Mouse (Mus musculus): ENCODE measurements around the gene Ttc28.

Gene Ttc28

DNA sequence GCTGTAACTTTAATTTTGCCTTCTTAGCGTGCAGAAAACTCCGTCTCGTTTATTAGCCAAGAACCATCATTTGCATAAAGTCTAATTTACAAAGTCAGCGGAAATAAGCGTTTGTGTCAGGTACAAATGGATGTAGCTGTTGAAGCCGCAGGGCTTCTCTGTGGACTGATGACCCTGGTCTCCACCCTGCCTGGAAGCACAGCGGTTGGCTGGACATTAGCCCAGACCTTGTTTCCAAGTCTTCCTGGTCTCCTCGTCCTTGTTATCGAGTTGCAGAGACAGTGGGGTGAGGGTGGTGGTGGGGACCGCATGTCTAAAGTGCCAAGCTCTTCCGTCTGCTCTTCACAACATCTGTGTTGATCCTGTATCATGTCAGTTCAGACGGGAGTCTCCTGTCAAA, 246.1 kb downstream of the Ttc28 start:
- DNase-seq (ENCODE audit: low read depth, low spot score): no peak

DNA sequence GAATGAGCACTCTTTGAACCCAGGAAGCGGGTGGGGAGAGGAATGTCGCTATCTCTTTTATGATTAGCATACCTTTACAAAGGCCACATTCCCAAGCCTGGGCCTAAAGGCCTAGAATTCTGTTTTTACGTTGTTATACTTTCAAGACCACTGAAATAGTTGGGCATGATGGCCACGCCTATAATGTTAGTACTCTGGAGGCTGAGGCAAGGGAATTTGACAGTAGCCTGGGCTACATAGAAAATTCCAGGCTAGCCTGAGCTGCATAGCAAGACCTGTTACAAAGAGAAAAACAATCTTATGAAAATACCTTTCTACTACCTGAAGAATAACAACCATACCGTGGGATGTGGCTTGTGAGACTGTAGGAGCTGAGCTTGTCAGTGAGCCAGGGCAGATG, 248.2 kb downstream of the Ttc28 start:
- no peak for DNase-seq (ENCODE audit: low read depth, low spot score)

DNA sequence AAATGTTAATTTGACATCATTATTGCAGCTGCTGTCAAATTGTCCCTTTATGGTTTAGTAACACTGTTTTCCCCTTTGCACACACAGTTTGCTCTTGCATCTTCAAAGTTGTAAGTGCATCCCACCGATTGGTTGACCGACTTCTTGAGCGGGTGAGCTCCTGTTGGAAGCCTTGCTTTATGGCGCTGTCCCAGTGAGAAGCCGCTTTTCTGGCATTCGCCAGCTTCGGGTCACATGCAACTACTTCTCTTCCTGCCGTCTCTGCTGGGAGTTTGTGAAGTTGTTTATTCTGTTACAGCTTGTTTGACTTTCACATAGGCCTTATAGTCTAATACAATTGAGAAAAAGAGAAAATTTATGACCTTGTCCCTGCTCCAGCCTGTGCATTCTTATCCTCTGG, 250.5 kb downstream of the Ttc28 start:
- no peak for DNase-seq (ENCODE audit: low read depth, low spot score)

DNA sequence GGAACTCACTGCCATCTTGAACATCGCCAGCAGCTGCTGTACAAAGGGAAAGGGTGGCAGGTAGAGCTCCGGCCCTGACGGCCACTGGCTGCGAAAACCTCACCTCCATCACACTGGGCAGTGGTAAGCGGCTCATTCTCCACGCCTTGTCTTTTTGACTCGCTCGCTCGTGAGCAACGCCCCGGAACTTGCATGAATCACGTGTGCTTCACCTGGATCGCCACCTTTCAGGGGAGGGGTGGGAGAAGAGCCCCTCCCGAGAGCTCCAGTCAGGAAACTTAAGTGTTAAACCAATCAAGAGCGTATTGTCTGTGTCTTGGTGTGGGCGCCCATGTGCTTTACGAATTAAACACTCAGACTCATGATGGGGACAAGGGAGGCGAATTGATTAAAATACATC, 252.0 kb downstream of the Ttc28 start:
- no peak for DNase-seq (ENCODE audit: low read depth, low spot score)

DNA sequence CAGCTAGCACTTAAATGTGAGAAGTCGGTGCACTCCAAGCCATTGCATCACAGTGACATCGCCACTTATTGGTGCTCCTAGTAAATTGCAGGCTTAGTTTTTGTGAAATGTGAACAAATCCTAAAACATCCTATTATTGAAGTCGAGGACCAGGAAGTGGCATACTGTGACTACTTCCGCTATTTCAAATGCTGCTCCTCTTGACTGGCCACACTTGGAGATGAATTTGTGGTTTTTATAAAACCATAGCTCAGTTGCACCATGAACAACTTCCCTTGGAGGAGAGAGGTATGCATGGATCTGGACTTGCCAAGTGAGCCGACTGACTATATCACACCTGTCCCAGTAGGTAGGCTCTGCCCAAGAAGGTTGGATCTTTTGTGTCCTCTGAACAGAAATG, 253.5 kb downstream of the Ttc28 start:
- no peak for DNase-seq (ENCODE audit: low read depth, low spot score)

DNA sequence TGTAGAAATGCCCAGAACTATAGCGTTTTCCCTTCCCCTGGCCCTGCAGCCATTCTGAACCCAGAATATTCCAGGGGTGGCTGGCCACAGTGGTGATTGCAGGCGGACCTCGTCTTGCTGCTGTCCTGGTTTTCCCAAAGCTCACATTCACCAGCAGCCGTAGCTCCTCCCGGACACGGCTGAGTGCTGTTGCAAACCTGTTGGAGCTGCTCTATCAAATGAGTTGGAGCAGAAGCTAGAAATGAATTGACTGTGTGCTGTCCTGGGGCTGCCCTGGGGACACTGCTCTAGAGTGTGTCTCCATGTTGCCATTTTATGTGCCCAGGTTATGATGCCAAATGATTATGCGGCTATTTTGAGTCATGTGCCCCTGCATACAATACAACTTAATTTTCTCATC, 254.2 kb downstream of the Ttc28 start:
- DNase-seq (ENCODE audit: low read depth, low spot score): no peak

DNA sequence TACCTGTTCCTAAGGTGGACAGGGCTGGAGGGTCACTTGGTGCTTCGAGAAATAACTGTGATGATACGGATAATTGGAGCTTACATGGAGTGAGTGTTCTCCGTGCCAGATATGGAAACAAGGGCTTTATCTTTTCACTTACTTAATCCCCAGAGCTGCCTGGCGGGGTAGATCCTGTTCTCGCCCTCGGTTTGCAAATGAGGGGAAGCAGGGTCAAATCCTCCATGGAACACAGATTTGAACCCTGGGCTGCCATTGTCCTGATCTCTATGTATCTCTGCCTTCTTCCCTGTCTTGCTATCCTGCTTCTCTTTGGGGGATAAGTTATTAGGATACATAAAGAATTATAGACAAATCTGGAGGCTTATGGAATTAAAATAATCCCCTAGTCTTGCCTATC, 257.7 kb downstream of the Ttc28 start:
- no peak for DNase-seq (ENCODE audit: low read depth, low spot score)

DNA sequence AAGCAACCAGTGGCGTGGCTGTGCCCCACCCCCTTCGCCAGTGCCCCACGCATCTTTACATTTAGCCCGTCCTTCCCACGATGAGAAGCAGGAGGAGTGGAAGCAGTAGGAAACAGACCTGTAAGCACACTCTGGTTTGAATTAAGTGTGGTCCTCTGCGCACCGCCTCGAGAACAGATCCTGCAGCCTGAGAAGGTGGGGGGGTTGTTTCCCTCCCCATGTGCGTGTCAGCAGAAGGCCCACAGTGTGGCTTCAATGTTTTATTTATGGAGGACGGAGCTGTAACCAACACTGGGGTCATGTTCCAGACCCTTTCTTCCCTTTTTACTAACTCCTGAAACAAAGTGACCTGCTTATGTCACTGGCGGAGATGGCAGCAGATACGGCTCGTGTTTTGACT, 258.1 kb downstream of the Ttc28 start:
- no peak for DNase-seq (ENCODE audit: low read depth, low spot score)

DNA sequence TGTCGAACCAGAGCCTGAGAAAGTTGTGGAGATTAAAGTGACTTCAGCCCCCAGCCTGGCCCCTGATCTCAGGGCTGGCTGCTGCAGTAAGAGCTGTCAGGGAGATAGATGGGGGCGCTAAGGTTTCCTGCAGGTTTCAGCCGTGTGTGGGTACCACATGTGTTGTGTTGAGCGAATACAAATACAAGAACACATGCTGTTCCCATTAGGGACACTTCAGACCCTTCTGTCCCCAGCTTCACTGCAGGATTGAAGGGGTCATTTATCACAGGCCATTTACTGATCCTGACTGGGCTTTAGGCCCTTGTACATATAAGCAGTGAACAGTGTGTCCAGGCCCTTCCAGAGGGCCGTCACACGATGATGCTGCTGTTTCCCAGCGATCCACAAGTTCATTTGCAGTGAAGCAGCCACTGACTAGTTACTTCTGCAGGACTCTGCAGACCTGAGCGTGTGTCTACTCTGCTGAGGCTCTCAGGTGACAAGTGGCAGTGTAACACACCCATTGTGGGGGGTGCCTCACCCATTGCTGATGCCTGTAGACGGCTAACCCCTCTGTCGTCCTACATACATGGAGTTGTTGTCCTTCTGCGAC, 258.7 kb downstream of the Ttc28 start:
- DNase-seq (ENCODE audit: low read depth, low spot score): no peak

DNA sequence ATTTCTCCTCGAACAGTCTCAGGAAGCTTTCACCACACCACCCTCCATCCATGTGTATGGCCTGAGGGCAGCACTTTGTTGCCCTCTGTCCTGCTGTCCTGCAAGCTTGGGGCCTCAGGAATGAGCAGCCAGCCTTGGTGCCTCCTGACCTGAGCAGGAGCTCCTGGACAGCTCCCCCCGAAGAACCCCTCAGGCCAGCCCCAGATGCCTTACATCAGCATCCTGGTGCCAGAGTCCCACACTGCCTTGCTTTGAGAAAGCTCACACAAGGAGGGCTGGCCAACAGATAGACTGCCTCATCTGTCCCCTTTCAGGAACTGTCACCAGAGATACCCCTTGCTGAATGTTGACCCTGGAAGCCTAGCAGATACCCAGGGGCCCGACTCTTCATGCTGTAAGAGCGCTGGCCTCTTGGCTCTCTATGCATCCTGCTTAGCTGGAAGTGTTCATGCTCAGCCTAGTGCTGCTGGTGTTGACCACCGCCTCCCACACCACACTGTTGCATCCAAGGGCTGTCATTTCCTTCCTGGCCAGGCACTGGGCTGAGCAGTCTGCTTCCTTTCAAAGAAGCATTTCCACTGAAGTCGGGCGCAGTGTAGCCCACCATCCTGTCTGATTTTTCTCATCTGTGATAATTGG, 259.4 kb downstream of the Ttc28 start:
- DNase-seq (ENCODE audit: low read depth, low spot score): no peak

DNA sequence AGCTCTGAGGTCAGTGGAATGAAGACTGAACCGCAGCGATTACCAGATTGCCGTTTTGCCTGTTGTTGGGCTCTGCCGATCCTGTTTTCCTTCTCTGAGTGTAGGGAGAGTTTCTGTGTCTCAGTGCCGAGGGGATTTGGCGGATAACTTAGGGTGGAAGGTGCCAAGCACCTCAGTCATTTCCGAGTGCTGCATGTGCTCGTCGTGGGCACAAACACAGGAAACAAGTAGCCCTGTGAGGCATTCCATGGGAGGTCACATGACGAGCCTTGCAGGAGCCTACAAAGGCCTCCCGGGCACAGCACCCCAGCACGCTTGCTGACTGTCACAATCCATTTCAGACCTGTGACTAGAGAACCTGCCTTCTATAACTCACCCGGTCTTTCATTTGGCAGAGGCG, 260.0 kb downstream of the Ttc28 start:
- no peak for DNase-seq (ENCODE audit: low read depth, low spot score)

DNA sequence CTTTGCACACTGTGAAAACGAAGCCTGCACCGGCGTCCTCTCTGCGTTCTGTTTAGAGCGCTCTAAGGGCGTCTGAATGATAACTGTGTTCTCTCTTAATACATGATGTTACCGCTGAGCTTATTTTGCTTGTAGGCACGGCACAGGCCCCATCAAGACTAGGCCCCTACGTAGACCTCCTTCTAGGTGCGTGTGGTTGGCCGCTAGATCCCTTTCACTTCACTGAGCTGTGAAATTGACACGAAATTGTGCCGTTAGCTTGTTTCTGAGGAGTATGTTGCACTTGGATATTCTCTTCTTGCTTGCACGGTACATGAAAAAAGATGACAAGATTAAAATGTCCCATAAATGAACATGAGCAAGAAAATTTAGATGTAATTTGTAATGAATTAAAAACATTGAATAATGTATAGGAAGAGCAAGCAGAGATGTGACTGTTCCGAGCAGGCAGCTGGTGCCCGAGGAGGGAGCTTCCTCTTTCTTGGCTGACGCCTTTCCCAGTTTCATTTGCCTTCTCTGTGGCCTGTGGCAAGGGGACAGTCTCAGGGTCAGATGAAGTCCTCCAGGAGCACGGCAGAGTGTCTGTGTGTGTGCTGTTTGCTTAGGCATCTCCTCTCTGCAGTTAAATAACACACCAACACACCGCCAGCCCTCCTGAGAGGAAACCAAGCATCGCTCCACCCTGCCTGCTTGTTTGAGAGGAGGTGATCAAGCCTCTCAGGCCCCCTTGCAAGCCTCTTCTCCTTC, 261.7 kb downstream of the Ttc28 start:
- no peak for DNase-seq (ENCODE audit: low read depth, low spot score)

DNA sequence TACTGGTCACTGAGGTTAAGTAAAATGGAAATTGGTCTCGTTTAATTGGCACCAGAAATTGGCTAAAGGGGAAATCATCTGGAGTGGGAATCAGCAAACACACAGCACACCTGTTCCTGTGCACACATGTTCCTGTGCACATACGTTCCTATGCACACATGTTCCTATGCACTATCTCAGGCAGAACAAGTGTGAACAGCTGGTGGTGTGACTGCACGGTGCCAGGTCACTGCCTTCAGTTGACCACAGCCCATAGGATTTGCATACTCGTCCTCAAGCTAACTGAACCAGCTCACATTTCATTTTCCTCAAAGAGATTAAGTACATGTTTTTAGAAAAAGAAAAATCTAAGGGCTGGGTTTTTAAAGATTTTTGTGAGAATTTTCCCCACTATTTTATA, 263.2 kb downstream of the Ttc28 start:
- DNase-seq (ENCODE audit: low read depth, low spot score): no peak

DNA sequence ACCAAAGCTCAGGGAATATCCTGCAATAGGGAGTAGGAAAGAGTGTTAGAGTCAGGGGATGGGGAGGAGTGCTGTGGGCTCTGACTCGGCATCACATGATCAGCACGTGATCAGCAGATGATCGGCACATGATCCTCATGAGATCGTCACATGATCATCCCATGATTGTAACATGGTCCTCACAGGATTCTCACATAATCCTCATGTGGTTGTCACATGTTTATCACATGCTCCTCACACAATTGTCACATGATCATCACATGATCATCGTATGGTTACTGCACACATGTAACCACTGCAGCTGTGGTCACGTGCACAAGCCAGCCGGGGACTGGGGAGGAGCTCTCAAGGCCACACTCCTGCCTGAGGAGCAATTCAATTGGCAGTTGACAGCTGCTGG, 264.8 kb downstream of the Ttc28 start:
- DNase-seq (ENCODE audit: low read depth, low spot score): no peak

DNA sequence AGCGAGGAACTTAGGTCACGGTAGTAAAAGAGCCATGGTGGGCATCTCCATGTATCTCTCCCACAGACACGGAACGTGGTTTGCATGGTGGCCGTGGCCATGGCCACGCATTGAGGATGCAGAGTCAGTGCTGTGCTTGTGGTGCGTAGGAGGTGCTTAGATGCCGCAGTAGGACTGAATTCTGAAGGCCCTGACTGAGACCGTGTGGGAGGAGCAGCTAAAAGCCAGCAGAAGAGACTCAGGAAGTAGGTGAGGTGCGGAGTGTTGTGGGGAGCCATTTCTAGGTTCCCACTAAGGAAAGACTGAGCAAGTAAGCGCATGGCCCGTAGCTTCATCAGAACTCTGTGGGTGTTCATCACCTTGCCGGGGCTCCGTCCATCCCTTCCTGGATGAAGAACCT, 271.0 kb downstream of the Ttc28 start:
- DNase-seq (ENCODE audit: low read depth, low spot score): no peak

DNA sequence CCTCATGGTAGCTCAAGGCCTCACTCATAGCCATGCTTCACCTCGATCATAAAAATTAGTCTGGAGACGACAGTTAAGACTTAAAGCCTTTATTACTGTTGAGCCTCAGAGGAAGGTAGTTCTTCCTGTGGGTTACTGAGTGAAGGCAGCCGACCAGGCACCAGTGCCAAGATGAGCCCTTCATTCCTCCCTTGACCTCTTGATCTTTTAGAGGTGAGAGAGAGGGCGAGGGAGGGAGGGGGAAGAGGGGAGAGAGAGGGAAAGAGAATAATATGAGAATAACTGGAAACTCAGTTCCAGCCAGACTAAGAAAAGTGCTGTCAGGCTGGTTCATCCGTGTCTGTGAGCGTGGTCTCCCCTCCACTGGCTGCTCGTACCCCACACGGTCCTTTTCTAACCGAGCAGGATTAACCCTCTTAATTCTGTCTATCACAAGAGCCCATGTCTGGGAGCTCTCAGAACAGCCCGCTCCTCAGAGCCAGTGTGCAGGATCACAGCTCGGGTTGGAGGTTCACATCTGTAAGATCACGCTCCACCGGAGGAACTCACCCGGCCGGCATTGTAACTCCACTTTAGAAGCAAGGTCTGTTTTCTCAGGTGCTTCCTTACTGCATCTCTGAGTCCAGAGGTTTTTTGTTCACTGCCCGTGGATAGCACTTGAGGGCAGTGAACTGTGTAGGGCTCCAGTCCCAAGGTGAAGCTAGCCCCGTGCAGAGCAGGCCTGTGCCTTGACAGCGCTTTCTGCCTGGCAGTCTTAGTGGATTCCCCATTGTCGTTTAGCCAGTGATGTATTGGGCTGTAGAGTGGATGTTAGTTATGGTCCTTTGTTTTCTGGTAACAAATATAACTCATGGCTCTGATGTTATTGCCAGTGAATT, 272.5 kb downstream of the Ttc28 start:
- no peak for DNase-seq (ENCODE audit: low read depth, low spot score)

DNA sequence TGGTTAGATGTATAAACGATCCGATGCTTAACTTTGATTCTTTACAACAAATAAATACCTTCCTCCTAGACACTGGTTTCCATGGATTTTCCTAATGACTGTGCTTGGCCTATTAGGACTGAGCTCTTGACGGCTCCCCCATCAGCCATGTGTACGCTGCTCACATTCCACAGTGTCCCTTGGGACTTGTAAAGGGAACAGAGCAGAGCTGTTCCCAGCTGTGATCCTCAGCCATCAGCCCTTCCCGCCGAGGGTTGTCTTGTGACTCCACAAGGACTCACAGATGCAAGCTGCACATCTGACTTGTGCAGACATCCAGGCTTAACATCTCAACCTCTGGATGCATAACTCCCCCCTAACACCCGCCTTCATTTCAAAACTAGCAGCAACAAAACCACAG, 275.0 kb downstream of the Ttc28 start:
- DNase-seq (ENCODE audit: low read depth, low spot score): no peak

DNA sequence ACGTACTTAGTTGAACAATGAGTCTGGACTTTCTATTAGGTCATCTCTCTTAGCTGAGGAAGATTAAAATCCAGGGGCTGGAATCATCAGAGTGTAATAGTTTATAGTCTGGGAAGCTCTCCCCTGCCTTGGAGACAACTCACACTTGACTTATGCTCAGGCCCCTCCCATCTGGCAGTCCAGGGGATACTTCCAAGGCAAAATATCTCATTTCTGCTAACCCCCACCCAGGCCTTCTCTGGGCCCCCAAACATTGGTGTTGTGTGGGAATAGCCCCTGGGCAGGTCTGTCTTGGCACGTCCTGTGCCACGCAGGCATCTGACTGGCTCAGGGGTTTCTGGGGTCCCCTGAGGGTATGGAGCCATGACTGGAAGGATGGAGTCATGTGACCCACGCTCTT, 275.7 kb downstream of the Ttc28 start:
- no peak for DNase-seq (ENCODE audit: low read depth, low spot score)

DNA sequence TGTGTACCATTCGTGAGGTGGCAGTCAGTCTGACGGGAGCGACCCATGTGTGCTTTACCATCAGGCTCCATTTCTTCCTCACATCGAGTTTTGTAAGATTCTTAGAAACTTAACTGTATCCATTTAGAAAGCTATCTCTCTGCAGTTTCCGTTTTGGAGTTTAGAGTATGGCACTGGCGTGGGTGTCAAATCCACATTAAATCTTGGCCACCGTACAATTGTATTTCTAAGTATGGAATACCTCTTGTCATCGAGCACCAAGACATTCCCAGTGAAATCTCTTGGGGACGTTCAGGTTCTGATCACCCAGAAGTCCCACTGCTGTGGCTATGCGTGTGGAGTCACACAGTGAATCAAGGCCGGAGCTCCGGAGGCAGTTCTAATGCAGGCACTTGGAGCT, 276.3 kb downstream of the Ttc28 start:
- DNase-seq (ENCODE audit: low read depth, low spot score): no peak

DNA sequence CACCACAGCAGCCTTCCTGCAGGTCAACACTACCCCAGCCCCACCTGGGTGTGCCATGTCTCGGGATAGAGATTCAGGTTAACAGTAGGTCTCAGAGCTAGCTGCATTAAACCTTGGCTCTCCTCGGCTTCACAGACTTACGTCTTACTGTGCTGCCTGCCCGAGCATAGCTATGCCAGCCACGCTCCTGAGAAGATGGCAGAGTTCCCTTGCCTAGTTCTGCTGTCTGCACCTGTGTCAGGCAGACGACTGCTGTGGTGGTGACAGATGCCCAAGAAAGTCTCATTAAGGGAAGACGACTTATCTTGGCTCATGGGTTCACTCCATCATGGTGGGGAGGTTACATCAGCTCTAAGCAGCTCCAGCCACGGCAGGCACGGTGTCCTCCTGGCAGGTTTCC, 278.7 kb downstream of the Ttc28 start:
- DNase-seq (ENCODE audit: low read depth, low spot score): no peak

DNA sequence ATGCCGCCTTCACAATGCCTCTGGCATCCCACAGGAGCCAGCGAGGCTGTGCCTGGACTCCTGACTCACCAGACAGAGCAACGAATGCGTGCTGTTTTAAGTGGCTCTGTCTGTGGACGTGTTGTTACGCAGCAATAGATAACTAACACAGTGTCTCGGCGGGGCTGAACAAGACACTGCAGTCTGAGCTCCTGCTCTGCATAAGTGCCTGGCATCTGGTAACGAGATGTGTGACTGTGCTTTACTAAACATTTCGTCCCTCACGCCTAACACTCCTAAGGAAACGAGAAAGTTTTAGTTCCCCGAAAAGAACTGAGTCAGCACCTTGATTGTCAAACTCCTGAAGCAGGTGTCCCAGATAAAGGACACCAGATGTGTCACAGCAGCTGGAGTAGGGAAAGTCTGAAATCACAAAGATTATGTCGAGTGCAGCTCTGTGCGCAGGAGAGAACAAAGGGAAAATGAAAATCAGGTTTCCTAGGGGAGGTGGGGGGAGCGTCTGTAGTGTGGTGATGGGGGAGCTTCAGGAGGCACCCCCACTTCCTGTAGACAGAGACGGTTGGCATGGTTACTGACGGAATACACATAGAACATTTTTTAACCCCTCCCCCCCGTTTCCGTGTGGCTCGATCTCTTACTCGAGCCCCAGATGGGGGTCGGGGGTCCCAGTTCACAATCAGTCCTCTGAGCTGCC, 280.2 kb downstream of the Ttc28 start:
- no peak for DNase-seq (ENCODE audit: low read depth, low spot score)

All from brain, embryonic 18.5 days (tissue).